Mouse (Mus musculus): ENCODE data around the gene Eps15l1.

Eps15l1 gene

GRCm38 (mm10) chr8:72421362-72422335 is at the start of gene Eps15l1:
TSS of gene Eps15l1 (minus strand) at chr8:72421460.
- DNase-seq (ENCODE audit: low spot score): peak; percentile 99

DNA sequence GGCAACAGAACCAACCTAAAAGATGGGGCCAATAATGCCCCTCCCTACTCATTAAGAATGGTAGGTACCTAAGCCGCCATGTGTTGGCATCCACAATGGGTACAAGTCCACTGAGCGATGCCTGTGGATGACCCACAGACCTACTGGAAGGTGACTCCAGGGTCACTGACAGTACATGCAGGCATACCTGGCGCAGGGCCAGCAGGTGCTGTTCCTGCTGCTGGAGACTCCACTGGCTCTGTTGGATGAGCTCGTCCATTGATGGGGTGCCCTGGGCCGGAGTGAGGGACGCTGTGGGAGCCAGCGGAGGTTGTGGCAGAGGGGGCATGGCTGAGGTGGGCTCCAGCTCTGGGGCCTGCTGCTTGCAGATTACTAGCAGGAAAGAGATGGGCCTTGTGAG is 49.4 kb upstream of the Eps15l1 start:
- DNase-seq (ENCODE audit: low spot score): no peak

GRCm38 (mm10) chr8:72469984-72470383 is 48.7 kb upstream of the Eps15l1 start:
- DNase-seq (ENCODE audit: low spot score): no peak

GRCm38 (mm10) chr8:72469243-72469642 is 48.0 kb upstream of the Eps15l1 start:
- no peak for DNase-seq (ENCODE audit: low spot score)

GRCm38 (mm10) chr8:72464211-72464610 is 43.0 kb upstream of the Eps15l1 start:
- no peak for DNase-seq (ENCODE audit: low spot score)

DNA sequence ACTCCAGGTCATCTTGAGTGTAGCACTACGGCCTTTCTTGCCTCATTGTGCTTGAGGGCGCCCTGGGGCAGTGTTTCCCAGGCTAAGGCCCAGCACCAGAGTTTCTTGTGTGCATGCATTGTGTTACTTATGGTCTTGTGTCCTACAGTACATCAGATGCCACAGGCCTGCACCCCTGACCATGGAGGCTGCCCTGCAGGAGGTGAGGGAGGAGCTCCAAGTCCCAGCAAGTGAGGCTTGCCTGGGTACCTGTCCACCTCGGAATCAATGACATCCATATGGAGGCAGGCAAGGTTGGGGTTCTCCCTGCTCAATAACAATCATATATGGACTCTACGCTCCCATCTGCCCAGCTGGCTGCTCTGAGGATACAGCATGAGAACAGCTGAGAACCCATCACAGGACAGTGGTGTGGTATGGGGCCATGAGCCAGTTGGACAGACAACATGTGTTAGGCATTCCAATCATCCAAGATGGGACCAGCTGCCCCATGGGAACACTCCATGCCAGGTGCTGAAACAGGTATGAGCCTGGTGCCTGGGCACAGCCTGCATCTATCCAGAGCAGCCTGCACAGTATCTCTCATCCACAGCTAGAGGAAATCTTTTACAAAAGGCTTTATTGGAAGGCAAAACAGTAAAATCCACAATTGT is 38.7 kb upstream of the Eps15l1 start:
- DNase-seq (ENCODE audit: low spot score): no peak

DNA sequence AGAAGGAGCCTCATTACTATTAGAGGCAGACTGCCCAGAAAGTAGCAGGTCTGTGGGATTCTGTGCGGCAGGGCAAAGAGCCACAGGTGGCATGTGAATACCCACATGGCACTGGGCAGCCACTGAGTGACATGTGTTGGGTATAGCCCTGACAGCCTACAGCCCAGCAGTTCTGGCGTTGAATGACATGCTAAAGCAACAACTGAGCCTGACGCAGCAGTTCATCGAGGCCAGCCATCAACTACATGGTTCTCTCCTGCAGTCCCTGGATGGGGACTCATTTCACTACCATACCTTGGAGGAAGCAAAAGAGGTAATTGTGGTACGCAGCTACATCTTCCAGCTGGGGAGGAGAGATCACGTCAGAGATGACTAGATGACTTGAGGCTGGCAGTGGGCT is 37.2 kb upstream of the Eps15l1 start:
- DNase-seq (ENCODE audit: low spot score): no peak

DNA sequence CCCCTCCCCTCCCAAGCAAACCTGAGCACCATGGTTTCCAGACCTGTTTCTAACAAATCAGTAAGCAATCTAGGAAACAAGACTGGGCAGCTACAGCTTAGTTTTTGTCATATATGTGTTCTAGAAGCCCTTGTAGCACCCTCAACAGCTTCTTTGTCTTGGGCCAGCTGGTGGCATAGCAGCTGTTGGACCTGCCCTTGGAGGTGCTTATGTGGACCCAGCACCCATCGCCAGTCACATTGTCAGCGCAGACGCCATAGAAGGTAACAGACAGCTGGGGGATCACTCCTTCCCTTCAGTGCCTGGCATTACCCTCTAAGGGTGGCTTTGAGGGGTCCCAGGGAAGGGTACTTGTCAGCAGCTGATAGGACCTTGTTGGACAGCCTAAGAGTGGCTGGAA is 36.5 kb upstream of the Eps15l1 start:
- DNase-seq (ENCODE audit: low spot score): no peak

GRCm38 (mm10) chr8:72455317-72455716 is 34.1 kb upstream of the Eps15l1 start:
- DNase-seq (ENCODE audit: low spot score): no peak

GRCm38 (mm10) chr8:72453904-72454303 is 32.6 kb upstream of the Eps15l1 start:
- DNase-seq (ENCODE audit: low spot score): no peak

DNA sequence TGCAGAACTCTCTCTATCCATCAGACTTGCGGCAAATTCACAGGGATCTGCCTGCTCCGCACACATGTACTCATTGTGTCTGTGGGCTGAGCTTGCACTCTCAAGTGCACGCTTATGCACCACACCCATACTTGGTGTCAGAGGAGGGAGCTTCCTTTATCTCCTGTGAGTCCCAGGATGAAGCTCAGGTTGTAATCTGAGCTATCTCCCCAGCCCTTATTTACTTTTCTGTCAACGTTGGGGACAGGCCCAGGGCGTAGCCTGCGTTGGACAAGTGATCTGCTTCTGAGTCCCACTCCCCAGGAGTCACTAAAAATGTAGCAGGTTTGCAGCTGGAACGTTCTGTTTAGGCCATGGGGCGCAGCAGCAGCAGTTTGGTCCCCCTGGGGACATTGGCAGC is 30.3 kb upstream of the Eps15l1 start:
- no peak for DNase-seq (ENCODE audit: low spot score)

- DNase-seq (ENCODE audit: low spot score): no peak
Measured at GRCm38 (mm10) chr8:72445071-72445470, 23.8 kb upstream of the Eps15l1 start.

DNA sequence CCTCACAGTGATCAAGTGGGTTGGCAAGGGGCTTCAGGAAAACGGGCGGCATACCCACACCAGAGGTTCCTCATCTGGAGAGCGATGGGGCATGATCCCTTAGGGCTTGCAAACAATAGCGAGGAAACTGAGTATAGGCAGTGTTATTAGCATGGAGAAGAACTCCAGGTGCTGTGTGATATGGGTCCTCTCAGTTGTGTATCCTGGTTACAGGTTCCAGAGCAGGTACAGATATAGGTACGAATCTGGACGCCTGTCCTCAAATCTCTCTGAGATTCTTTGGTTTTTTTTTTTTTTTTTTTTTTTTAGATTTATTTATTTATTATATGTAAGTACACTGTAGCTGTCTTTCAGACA is 22.7 kb upstream of the Eps15l1 start:
- DNase-seq (ENCODE audit: low spot score): no peak

DNA sequence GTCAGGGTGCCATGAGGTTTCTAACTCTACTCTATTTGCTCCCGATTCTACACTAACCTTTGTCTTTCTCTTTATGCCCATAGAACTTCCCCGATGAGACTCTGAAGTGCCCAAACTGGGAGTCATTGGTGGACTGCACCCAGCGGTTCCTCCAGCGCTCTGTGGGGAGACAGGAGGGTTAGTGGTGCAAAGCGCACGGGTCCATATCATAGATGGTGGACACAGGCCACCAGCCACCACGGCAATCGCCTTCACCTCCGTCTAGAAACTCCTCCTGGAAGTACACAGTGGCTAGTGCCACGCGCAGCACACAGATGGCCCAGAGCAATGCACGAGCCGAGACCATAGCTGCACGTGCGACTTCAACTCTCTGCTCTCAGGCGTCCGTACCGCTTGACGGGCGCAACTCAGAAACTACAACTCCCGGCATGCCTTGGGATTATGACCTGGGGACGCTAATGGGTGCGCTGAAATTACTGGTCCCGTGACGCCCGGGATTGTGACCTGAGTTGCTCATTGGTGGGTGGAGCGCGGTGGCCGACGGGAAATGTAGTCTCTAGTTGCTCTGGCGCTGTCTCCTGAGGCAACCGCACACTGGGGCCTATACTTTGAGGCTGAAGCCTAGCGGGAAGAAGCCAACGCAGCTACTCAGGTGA is 22.2 kb upstream of the Eps15l1 start, which contains the start of the genes Calr3 and 1700030K09Rik:
Gene Calr3, minus strand, starts transcription at position 533 of the 656 bp plus-strand sequence.
Gene 1700030K09Rik, plus strand, starts transcription at position 543 of the 656 bp plus-strand sequence.
- peak; percentile 99 for DNase-seq (ENCODE audit: low spot score)

- DNase-seq (ENCODE audit: low spot score): no peak
Measured at GRCm38 (mm10) chr8:72438248-72439015, 17.2 kb upstream of the Eps15l1 start.

DNA sequence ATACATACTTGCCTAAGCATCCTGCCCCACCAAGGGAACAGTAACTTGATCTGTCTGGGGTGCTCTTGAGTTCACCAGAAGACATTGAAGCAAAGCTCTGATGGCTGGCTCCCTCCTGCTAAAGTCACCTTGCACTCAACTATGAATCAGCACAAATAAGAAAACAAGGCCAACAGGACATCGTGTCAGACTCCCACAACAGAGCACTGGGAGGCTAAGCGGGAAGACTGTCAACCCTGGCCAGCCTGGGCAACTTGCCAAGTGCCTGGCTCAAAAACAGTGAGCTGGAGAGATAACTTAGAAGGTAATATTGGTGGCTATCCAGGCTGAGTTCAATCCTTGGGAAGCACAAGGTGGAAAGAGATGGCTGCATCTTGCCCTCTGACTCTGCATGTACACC is 13.7 kb upstream of the Eps15l1 start:
- no peak for DNase-seq (ENCODE audit: low spot score)

- DNase-seq (ENCODE audit: low spot score): no peak
Measured at GRCm38 (mm10) chr8:72429676-72430075, 8.4 kb upstream of the Eps15l1 start.

DNA sequence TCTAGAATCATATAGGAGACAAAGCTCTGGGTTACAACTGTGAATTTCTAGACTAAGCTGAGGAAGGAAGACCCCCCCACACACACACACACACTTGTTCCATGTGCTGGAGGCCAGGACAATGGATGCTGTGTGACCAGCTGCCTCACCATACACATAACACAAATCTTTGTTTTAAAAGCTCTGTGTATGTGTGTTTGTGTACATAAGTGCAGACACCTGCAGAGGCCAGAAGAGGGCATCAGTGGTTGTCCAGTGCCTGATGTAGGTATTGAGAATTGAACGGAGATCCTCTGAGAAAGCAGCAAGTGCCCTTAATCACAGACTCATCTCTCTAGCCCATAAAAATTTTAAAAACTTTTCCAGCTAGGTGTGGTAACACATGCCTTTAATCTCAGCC is 1.7 kb upstream of the Eps15l1 start:
- DNase-seq (ENCODE audit: low spot score): no peak

GRCm38 (mm10) chr8:72420571-72421361 is 494 bp downstream of the Eps15l1 start:
- peak; percentile 32 for DNase-seq (ENCODE audit: low spot score)

GRCm38 (mm10) chr8:72418073-72418472 is 3.2 kb downstream of the Eps15l1 start:
- DNase-seq (ENCODE audit: low spot score): no peak

DNA sequence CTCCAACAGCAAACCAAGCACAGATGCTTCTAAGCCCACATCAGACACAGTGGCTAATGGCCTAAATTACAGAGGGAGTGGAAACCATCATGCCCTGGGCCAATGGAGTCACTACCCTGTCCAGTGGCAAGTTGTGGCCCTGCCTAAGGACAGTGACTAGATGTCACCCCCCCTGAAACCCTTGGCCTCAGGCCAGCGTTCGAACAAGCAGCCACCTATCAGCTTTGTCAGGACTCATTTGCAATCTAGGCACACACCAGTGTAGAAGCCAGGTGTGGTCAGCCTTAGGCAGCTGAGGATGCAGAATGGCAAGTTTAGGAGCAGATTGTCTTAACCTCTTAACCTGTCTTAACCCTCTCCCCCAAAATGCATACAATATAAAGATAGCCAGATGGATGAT is 6.0 kb downstream of the Eps15l1 start:
- DNase-seq (ENCODE audit: low spot score): no peak

Measured in layer of hippocampus, adult 11-12 months (tissue).